In genomic region chr3:96105232-96105747, GRCm38 (mm10) we compare ENCODE assay signal across 8 mouse cellular contexts. TPM values are rescaled to one million over a fixed set of nuclear protein-coding genes. Genes with fewer than 3 reads are reported as not detected.
DNase-seq lines count a peak whose midpoint lies in the region; ATAC-seq lines count a peak whose summit lies in the region.

No protein-coding gene starts in this region.

- H3K27ac ChIP-seq in embryonic facial prominence, embryonic 11.5 days (replicated peaks; ENCODE audit: low read depth, low read length): peak overlapping the region; percentile 87; the same call in 1 of the 2 replicates
- H3K27ac ChIP-seq in hindbrain, embryonic 13.5 days: no peak overlapping the region
- no peak overlapping the region for H3K27ac ChIP-seq in midbrain, embryonic 11.5 days (ENCODE audit: low read depth, low read length)

- no peaks in the 10 kb centered on the region for H3K4me1 ChIP-seq in embryonic facial prominence, embryonic 11.5 days (ENCODE audit: control insufficient read depth, insufficient read depth, low read length)
- H3K4me1 ChIP-seq in hindbrain, embryonic 13.5 days (replicated peaks): peaks cover 32% of the 10 kb centered on the region
- peaks cover 13% of the 10 kb centered on the region for H3K4me1 ChIP-seq in midbrain, embryonic 11.5 days (ENCODE audit: control insufficient read depth, insufficient read depth, low read length)

- 0 out of 2 replicates have a peak, but pooled peaks have one; percentile 11 for ATAC-seq in embryonic facial prominence, embryonic 11.5 days (replicated peaks; ENCODE audit: insufficient number of reproducible peaks, low FRiP score, low TSS enrichment, low read depth)
- no peak for ATAC-seq in hindbrain, embryonic 13.5 days (ENCODE audit: low FRiP score)
- ATAC-seq in midbrain, embryonic 11.5 days (ENCODE audit: low FRiP score): no peak

- H3K9me3 ChIP-seq in embryonic facial prominence, embryonic 11.5 days (replicated peaks; ENCODE audit: control insufficient read depth, low read length): no peaks in the 10 kb centered on the region
- no peaks in the 10 kb centered on the region for H3K9me3 ChIP-seq in hindbrain, embryonic 13.5 days
- H3K9me3 ChIP-seq in midbrain, embryonic 11.5 days (ENCODE audit: control insufficient read depth, low read length): no peaks in the 10 kb centered on the region

- H3K4me2 ChIP-seq in embryonic facial prominence, embryonic 11.5 days (ENCODE audit: low read depth, low read length): peak overlapping the region; percentile 74
- H3K4me2 ChIP-seq in hindbrain, embryonic 13.5 days: peak overlapping the region; percentile 84
- H3K4me2 ChIP-seq in midbrain, embryonic 11.5 days: peak overlapping the region; percentile 61

- peak; percentile 18 for DNase-seq in cerebellum, adult 9-11 months
- no peak for DNase-seq in cerebellum, adult 11-12 months
- DNase-seq in 416B (ENCODE audit: low read depth): peak; percentile 64
- peak; percentile 17 for DNase-seq in embryonic facial prominence, embryonic 11.5 days (ENCODE audit: low spot score)
- DNase-seq in midbrain, embryonic 11.5 days (ENCODE audit: low spot score, missing footprints): peak; percentile 84
- DNase-seq in left cerebral cortex, postnatal 4 days: no peak
- DNase-seq in layer of hippocampus, adult 8-10 months (ENCODE audit: low spot score in 2 of 2): no peak

- 7% methylated on average over 10 of the region's 10 CpGs for WGBS in embryonic facial prominence, embryonic 11.5 days
- WGBS in hindbrain, embryonic 13.5 days: 11% methylated on average over 10 of the region's 10 CpGs
- 9% methylated on average over 10 of the region's 10 CpGs for WGBS in midbrain, embryonic 11.5 days

- H3K36me3 ChIP-seq in embryonic facial prominence, embryonic 11.5 days (replicated peaks; ENCODE audit: control insufficient read depth, insufficient read depth, low read depth, low read length): no peaks in the 10 kb centered on the region
- no peaks in the 10 kb centered on the region for H3K36me3 ChIP-seq in hindbrain, embryonic 13.5 days
- H3K36me3 ChIP-seq in midbrain, embryonic 11.5 days (ENCODE audit: control insufficient read depth, insufficient read depth, low read length): no peaks in the 10 kb centered on the region

- intact Hi-C loops in left cerebral cortex, postnatal 4 days (cut with DNase I): no loop called here

- H3K27me3 ChIP-seq in embryonic facial prominence, embryonic 11.5 days (ENCODE audit: control insufficient read depth, insufficient read depth, low read length): no peaks in the 10 kb centered on the region
- no peaks in the 10 kb centered on the region for H3K27me3 ChIP-seq in hindbrain, embryonic 13.5 days
- H3K27me3 ChIP-seq in midbrain, embryonic 11.5 days (ENCODE audit: control insufficient read depth, insufficient read depth, low read length): no peaks in the 10 kb centered on the region; the same call in 1 of the 2 replicates

- H3K4me3 ChIP-seq in embryonic facial prominence, embryonic 11.5 days (ENCODE audit: low read depth, low read length): peak overlapping the region; percentile 89
- peak overlapping the region; percentile 83 for H3K4me3 ChIP-seq in hindbrain, embryonic 13.5 days
- H3K4me3 ChIP-seq in midbrain, embryonic 11.5 days (ENCODE audit: low read depth, low read length): peak overlapping the region; percentile 86

- peak overlapping the region; percentile 92 for H3K9ac ChIP-seq in embryonic facial prominence, embryonic 11.5 days (replicated peaks; ENCODE audit: low read length)
- H3K9ac ChIP-seq in hindbrain, embryonic 13.5 days: peak overlapping the region; percentile 89
- peak overlapping the region; percentile 94 for H3K9ac ChIP-seq in midbrain, embryonic 11.5 days (ENCODE audit: low read length)

RNA-seq across cellular contexts. Expression of gene Otud7b, which starts 1.0 kb away (rescaled TPM):
- 10.7 and 12.1 TPM in 2 replicates for polyA plus RNA-seq in embryonic facial prominence, embryonic 11.5 days (2014; fragmentation: Nextera tagmentation; extraction: Ambion mirVana)
- polyA plus RNA-seq in hindbrain, embryonic 13.5 days (2015; fragmentation: Nextera tagmentation; extraction: Ambion mirVana): 11.0 and 13.6 TPM in 2 replicates
- polyA plus RNA-seq in midbrain, embryonic 11.5 days (2014; fragmentation: Nextera tagmentation; extraction: Ambion mirVana): 8.8 and 9.4 TPM in 2 replicates
- 10 to 100 TPM; 17.6 to 17.9 TPM for total RNA-seq in left cerebral cortex, postnatal 4 days (2021)
- total RNA-seq in layer of hippocampus, adult 8-10 months (2022): 10 to 100 TPM; 38.1 to 40.1 (median 38.9) TPM

RNA-seq across cellular contexts. Expression of gene Vps45, which starts 47.0 kb away (rescaled TPM):
- 20.7 and 21.3 TPM in 2 replicates for polyA plus RNA-seq in embryonic facial prominence, embryonic 11.5 days (2014; fragmentation: Nextera tagmentation; extraction: Ambion mirVana)
- polyA plus RNA-seq in hindbrain, embryonic 13.5 days (2015; fragmentation: Nextera tagmentation; extraction: Ambion mirVana): 62.9 and 64.0 TPM in 2 replicates
- polyA plus RNA-seq in midbrain, embryonic 11.5 days (2014; fragmentation: Nextera tagmentation; extraction: Ambion mirVana): 24.7 and 29.5 TPM in 2 replicates
- total RNA-seq in left cerebral cortex, postnatal 4 days (2021): 10 to 100 TPM; 53.6 to 54.1 TPM
- total RNA-seq in layer of hippocampus, adult 8-10 months (2022): 10 to 100 TPM; 42.9 to 55.4 (median 51.6) TPM

RNA-seq across cellular contexts. Expression of gene Mtmr11, which starts 56.5 kb away (rescaled TPM):
- 25.0 and 28.4 TPM in 2 replicates for polyA plus RNA-seq in embryonic facial prominence, embryonic 11.5 days (2014; fragmentation: Nextera tagmentation; extraction: Ambion mirVana)
- 11.5 and 12.8 TPM in 2 replicates for polyA plus RNA-seq in hindbrain, embryonic 13.5 days (2015; fragmentation: Nextera tagmentation; extraction: Ambion mirVana)
- 10.5 and 12.8 TPM in 2 replicates for polyA plus RNA-seq in midbrain, embryonic 11.5 days (2014; fragmentation: Nextera tagmentation; extraction: Ambion mirVana)
- total RNA-seq in left cerebral cortex, postnatal 4 days (2021): 1 to 10 TPM; 6.4 to 7.0 TPM
- 1 to 10 TPM; 6.5 to 9.4 (median 7.8) TPM for total RNA-seq in layer of hippocampus, adult 8-10 months (2022)

Comparison
In these comparisons a context has a peak if more than half of its experiments do, and no peak if none do; other contexts are left out.
1. DNase-seq: peak in cerebellum, adult 9-11 months (single experiment), 416B (single experiment), embryonic facial prominence, embryonic 11.5 days (single experiment) and midbrain, embryonic 11.5 days (single experiment); none in cerebellum, adult 11-12 months (single experiment), left cerebral cortex, postnatal 4 days (single experiment) and layer of hippocampus, adult 8-10 months (0 of 2).
2. Peak in every context shown above with its lines, with median percentiles within 50 percentile points of each other: H3K4me2 ChIP-seq, H3K4me3 ChIP-seq and H3K9ac ChIP-seq.